Mouse (Mus musculus) embryonic facial prominence, embryonic 13.5 days (tissue): ENCODE measurements around the gene Gstt1. TPM values are rescaled to one million over a fixed set of nuclear protein-coding genes. Genes with fewer than 3 reads are reported as not detected.
A peak's percentile ranks its signal among the peaks of the same experiment; 100 is the strongest.
"Not testable (repeated sequence)": the region's sequence is repeated elsewhere in the genome, so short reads cannot be mapped to it uniquely, and the experiment has no call there.

Experiments used
- ATAC-seq: fragments of 200-750 bp; cut with Nextera tagmentation; 2 replicates; pipeline ENCODE4 v1.8.0; 2017; ENCODE audit warnings: low read depth; ENCODE audit not compliant: insufficient number of reproducible peaks, insufficient read depth, low FRiP score, low TSS enrichment
- H3K27ac ChIP-seq: fragments of 300-500 bp; sonication (generic); 2 replicates; pipeline ENCODE4 v1.5.1; 2015; ENCODE audit warnings: moderate library complexity, mild to moderate bottlenecking, inconsistent platforms
- H3K27me3 ChIP-seq: fragments of 300-500 bp; sonication (generic); 2 replicates; pipeline ENCODE4 v1.6.1; 2015; ENCODE audit warnings: mild to moderate bottlenecking, inconsistent platforms
- H3K36me3 ChIP-seq: fragments of 300-500 bp; sonication (generic); 2 replicates; pipeline ENCODE4 v1.6.1; 2015; ENCODE audit warnings: mild to moderate bottlenecking, inconsistent platforms
- H3K4me1 ChIP-seq: fragments of 300-500 bp; sonication (generic); 2 replicates; pipeline ENCODE4 v1.6.1; 2015; ENCODE audit warnings: inconsistent platforms
- H3K4me2 ChIP-seq: fragments of 300-500 bp; sonication (generic); 2 replicates; pipeline ENCODE4 v1.6.1; 2015; ENCODE audit warnings: moderate library complexity, mild to moderate bottlenecking, inconsistent platforms
- H3K4me3 ChIP-seq: fragments of 300-500 bp; sonication (generic); 2 replicates; pipeline ENCODE4 v1.5.1; 2015; ENCODE audit warnings: mild to moderate bottlenecking, inconsistent platforms
- H3K9ac ChIP-seq: fragments of 300-500 bp; sonication (generic); 2 replicates; pipeline ENCODE4 v1.6.1; 2015; ENCODE audit warnings: mild to moderate bottlenecking, inconsistent platforms
- H3K9me3 ChIP-seq: fragments of 300-500 bp; sonication (generic); 2 replicates; pipeline ENCODE4 v1.6.1; 2016; ENCODE audit warnings: inconsistent platforms
- WGBS: fragments of 180-500 bp; shearing (Covaris S2); methylation state at CpG from one replicate; pipeline ENCODE4 v1.1.7; 2015; ENCODE audit warnings: mixed read lengths; 5-methylcytosine and 5-hydroxymethylcytosine counted together
- polyA plus RNA-seq: library from polyadenylated mRNA; unstranded; fragments of >200 nt; fragmentation: Nextera tagmentation; extraction: Ambion mirVana; gene quantifications from 2 replicates; pipeline ENCODE4 v1.2.1, GENCODE M21; 2015

Gene Gstt1
- polyA plus RNA-seq, 1 experiment from 2014 or later: 9.9 TPM

DNA sequence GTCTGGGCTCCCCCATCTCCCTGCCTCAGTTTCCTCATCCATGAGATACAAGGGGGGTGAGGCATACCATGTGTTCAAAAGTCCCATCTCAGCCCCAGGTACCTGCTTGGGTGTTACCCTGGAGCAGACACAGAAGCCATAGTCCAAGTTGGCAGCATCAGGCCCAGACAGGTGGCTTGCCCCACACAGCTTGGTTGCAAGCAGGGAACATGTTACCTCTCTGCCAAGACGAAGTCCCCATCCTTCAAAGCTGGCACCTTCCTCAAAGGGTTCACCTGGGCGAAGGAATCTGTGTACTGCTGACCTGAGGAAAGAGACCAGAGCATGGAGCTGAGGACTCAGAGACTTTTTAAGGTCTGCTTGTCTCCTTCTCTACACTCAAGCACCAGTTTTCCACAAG, 20.5 kb downstream of the Gstt1 start:
- no peaks in the 10 kb centered on the region for H3K36me3 ChIP-seq
- 78% methylated on average over 2 of the region's 2 CpGs for WGBS
- no peak overlapping the region for H3K9ac ChIP-seq
- no peak overlapping the region for H3K4me3 ChIP-seq
- no peak overlapping the region for H3K4me2 ChIP-seq
- ATAC-seq: no peak
- H3K27ac ChIP-seq: no peak overlapping the region
- no peaks in the 10 kb centered on the region; the same call in 1 of the 2 replicates for H3K9me3 ChIP-seq
- H3K4me1 ChIP-seq: peaks cover 22% of the 10 kb centered on the region
- H3K27me3 ChIP-seq: peaks cover 15% of the 10 kb centered on the region

- no peak for ATAC-seq
- peaks cover 15% of the 10 kb centered on the region for H3K27me3 ChIP-seq
- no peak overlapping the region for H3K9ac ChIP-seq
- H3K4me3 ChIP-seq: no peak overlapping the region
- H3K9me3 ChIP-seq: no peaks in the 10 kb centered on the region; the same call in 1 of the 2 replicates
- no peaks in the 10 kb centered on the region for H3K36me3 ChIP-seq
- H3K4me2 ChIP-seq: no peak overlapping the region
- H3K4me1 ChIP-seq: peaks cover 33% of the 10 kb centered on the region
- WGBS: 84% methylated on average over 6 of the region's 6 CpGs
- no peak overlapping the region for H3K27ac ChIP-seq
Measured at GRCm38 (mm10) chr10:75776562-75776961, 21.8 kb downstream of the Gstt1 start.

DNA sequence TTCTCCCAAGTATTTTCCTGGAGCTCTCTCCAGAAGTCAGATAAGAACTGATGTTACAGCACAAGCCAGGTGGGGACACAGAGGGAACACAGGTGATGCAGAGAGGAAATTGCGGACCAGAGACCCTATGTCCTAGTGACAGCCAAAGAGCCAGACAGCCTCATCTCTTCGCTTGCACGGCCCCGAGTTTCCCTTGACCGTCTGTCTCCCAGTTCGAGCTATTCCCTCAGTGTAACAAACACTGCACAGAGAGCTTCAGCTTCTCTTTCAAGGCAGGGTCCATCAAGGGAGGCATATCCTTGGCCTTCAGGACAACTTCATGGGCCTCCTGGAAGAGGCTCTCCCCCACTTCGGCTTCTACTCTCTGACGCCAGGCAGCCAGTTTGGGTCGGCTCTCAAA, 23.8 kb downstream of the Gstt1 start:
- H3K4me1 ChIP-seq: peaks cover 18% of the 10 kb centered on the region
- no peak for ATAC-seq
- no peaks in the 10 kb centered on the region; the same call in 1 of the 2 replicates for H3K9me3 ChIP-seq
- H3K9ac ChIP-seq: no peak overlapping the region
- H3K27ac ChIP-seq: no peak overlapping the region
- H3K4me3 ChIP-seq: no peak overlapping the region
- WGBS: 91% methylated on average over 9 of the region's 9 CpGs
- no peak overlapping the region for H3K4me2 ChIP-seq
- H3K27me3 ChIP-seq: peaks cover 5% of the 10 kb centered on the region
- no peaks in the 10 kb centered on the region for H3K36me3 ChIP-seq

DNA sequence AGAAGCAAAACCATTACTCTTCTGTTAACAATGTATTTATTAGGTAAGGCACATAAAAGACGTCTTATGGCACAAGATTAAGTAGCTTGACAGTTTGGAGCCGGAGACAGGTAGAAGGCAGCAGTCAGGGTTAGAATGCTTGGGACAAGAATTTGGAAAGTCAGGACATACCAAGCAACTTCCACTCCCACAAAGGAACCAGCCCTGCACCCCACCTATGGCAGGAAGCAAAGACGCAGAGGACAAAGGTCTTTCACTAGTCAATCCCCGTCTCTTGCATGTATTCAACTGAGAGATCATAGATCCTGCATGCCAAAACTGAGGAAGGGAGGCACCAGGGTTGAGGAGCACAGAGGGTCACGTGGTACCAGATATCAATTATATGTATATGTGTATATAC, 24.3 kb downstream of the Gstt1 start:
- Histone ChIP-seq H3K4me2 (no peak overlapping the region), H3K27me3 (peaks cover under 1% of the 10 kb centered on the region; the same call in 1 of the 2 replicates), H3K4me1 (peaks cover 15% of the 10 kb centered on the region), H3K9ac (no peak overlapping the region), H3K9me3 (no peaks in the 10 kb centered on the region; the same call in 1 of the 2 replicates), H3K27ac (no peak overlapping the region), H3K4me3 (no peak overlapping the region), H3K36me3 (no peaks in the 10 kb centered on the region)
- 93% methylated on average over 5 of the region's 5 CpGs for WGBS
- no peak for ATAC-seq

- Histone ChIP-seq H3K4me2 (peak within 1 kb of the TSS; percentile 94), H3K27me3 (no peaks in the 10 kb centered on the region), H3K9me3 (no peaks in the 10 kb centered on the region; the same call in 1 of the 2 replicates), H3K9ac (peak within 1 kb of the TSS; percentile 75), H3K4me3 (peak within 1 kb of the TSS; percentile 70), H3K27ac (peak within 1 kb of the TSS; percentile 36; the same call in 1 of the 2 replicates), H3K4me1 (peaks cover 15% of the 10 kb centered on the region), H3K36me3 (no peaks in the 10 kb centered on the region)
- ATAC-seq: peak; percentile 93
- WGBS: under 1% methylated on average over 46 of the region's 47 CpGs
Measured at GRCm38 (mm10) chr10:75772795-75773664, 25.4 kb downstream of the Gstt1 start, which contains the start of gene Ddt. Ddt (minus strand) TSS chr10:75773414.

DNA sequence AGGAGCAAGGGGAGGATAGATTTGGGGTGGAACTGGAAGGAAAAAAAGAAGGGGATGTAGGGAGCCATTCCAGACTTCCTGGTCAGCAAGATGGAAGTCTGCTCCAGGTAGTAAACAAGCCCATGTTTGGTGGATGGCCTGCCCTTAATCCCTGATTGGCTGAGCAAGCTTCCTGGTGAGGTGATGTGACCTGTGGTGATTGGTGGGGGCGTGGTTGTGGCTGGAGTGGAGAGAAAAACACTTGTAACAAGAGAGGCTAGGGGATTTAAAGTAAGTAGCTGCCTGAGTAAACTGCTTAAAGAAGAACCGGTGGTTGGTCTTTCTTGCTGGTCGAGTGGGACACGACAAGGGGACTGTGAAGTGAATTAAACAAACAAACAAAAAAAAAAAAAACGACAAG, 30.6 kb downstream of the Gstt1 start:
- H3K27ac ChIP-seq, H3K4me2 ChIP-seq, H3K4me3 ChIP-seq, H3K36me3 ChIP-seq, H3K27me3 ChIP-seq, ATAC-seq, H3K9me3 ChIP-seq, H3K9ac ChIP-seq: not testable (repeated sequence)
- 34% methylated on average over 5 of the region's 5 CpGs for WGBS
- H3K4me1 ChIP-seq: peaks cover 22% of the 10 kb centered on the region

DNA sequence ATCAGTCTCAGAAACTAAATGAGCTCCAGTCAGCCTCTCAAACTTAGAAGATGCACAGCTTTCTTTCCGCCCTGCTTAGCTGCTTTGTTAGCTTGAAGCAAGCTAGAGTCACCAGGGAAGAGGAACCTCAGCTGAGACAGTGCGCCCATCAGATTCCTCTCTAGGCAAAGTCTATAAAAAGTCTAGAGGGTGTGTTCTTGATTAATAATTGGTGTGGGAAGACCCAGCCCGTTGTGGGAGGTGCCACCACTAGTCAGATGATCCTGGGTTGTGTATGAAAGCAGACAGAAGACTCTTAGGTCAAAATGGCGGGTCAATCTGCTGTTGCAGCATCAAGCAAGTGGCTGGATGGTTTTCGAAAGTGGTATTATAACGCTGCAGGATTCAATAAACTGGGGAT, 31.5 kb downstream of the Gstt1 start:
- Histone ChIP-seq H3K9me3 (no peaks in the 10 kb centered on the region), H3K4me3 (no peak overlapping the region), H3K4me1 (peaks cover 16% of the 10 kb centered on the region), H3K4me2 (no peak overlapping the region), H3K36me3 (no peaks in the 10 kb centered on the region), H3K27ac (no peak overlapping the region), H3K27me3 (no peaks in the 10 kb centered on the region), H3K9ac (no peak overlapping the region)
- ATAC-seq: no peak
- WGBS: 82% methylated on average over 6 of the region's 6 CpGs

- Histone ChIP-seq H3K9me3 (no peaks in the 10 kb centered on the region), H3K9ac (peak overlapping the region; percentile 87), H3K4me2 (peak overlapping the region; percentile 82), H3K36me3 (peaks cover 11% of the 10 kb centered on the region; the same call in 1 of the 2 replicates), H3K27ac (peak overlapping the region; percentile 3; the same call in 1 of the 2 replicates), H3K4me1 (peaks cover 15% of the 10 kb centered on the region), H3K27me3 (no peaks in the 10 kb centered on the region), H3K4me3 (peak overlapping the region; percentile 90)
- ATAC-seq: no peak
- 1% methylated on average over 27 of the region's 27 CpGs for WGBS
Measured at GRCm38 (mm10) chr10:75764519-75765473, 33.6 kb downstream of the Gstt1 start.

DNA sequence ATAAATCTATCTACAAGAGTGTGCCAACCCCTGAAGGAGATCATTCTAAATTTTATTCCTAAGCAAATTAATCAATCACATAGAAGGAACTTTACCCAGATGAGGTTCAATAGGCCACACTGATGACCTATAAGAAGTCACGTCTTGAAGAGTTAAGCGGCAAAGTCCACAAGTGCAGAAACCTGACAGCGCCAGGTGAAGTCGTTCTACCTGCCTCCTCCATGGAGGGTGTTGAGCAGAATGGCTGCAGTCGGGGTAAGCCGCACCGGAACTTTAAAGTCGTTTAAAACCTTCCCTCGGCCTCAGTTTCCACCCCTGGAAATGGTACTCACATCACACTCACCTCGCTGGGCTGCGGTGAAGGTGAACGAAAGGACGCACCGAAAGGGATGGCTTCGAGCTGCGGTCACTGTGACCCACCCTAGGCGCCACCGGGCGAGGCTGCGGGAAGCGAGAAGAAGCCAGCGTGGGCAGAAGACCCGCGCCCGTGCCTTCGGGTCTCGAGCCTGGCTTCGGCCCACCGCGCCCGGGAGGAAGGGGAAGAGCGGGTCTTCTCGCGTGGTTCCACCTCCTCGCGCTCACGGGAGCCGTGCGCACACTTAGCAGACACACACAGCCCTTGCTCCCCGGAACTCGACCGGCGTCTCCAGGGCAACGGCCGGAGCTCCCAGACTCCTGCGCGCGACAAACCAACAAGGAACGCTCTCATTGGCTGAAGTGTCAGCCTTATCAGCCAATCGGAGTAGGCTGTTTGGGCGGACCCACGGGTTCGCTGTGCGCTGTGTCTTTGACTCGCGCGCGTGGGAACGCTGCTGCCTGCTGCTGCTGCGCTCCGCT, 34.5 kb downstream of the Gstt1 start, which contains the start of gene Cabin1:
TSS of gene Cabin1 (minus strand) at position 660 of the 837 bp plus-strand sequence.
- Histone ChIP-seq H3K4me3 (peak within 1 kb of the TSS; percentile 90), H3K27ac (peak within 1 kb of the TSS; percentile 60), H3K9ac (peak within 1 kb of the TSS; percentile 87), H3K9me3 (no peaks in the 10 kb centered on the region), H3K4me2 (peak within 1 kb of the TSS; percentile 82), H3K4me1 (peaks cover 15% of the 10 kb centered on the region), H3K36me3 (peaks cover 11% of the 10 kb centered on the region; the same call in 1 of the 2 replicates), H3K27me3 (no peaks in the 10 kb centered on the region)
- under 1% methylated on average over 61 of the region's 61 CpGs for WGBS
- ATAC-seq: peak; percentile 97

DNA sequence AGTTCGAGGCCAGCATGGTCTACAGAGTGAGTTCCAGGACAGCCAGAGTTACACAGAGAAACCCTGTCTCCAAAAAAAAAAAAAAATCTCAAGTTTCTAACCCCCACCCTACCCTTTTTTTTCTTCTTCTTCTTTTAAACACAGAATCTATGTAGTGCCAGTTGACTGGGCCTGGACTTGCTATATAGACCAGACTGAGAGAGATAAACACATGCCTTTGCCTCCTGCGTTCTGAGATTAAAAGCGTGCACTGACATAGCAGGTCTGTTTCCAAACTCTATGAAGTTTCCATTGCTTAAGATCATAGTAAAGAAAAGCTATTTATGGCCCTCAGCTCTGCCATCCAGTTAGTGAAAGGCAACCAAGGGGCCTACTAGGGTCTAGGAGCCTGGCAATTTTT, 36.0 kb downstream of the Gstt1 start:
- no peak overlapping the region for H3K4me3 ChIP-seq
- H3K9me3 ChIP-seq: no peaks in the 10 kb centered on the region
- ATAC-seq: no peak
- H3K4me2 ChIP-seq: no peak overlapping the region
- peaks cover 23% of the 10 kb centered on the region for H3K36me3 ChIP-seq
- no peaks in the 10 kb centered on the region for H3K27me3 ChIP-seq
- no peak overlapping the region for H3K27ac ChIP-seq
- 0 out of 2 replicates have a peak overlapping the region, but pooled peaks have one; percentile 16 for H3K9ac ChIP-seq
- peaks cover 15% of the 10 kb centered on the region for H3K4me1 ChIP-seq
- WGBS: 92% methylated on average over 3 of the region's 3 CpGs
